Mouse (Mus musculus): ENCODE data around the gene Evi5. TPM values are rescaled to one million over a fixed set of nuclear protein-coding genes. Genes with fewer than 3 reads are reported as not detected.

The Evi5 gene
- polyA plus RNA-seq, 1 experiment = 8.4 TPM

DNA sequence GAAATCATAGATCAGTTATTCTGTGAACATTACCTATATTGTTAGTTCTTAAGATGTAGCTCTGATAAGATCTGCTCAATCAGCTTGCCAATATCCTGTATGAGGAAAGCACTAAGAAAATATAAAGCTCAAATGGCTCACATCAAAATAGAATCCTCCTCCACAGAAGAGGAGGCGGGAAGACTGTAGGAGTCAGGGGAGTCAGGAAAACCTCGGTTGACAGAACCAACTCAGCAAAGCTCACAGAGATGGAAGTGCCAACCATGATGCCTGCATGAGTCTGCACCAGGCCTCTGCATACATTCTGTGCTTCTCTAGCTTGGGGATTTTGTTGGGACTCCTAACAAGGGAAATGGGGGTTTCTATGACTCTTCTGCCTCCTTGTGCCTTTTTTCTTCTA lies 73.7 kb downstream of the Evi5 start:
- H3K27me3 ChIP-seq (ENCODE audit: control insufficient read depth, insufficient read depth, insufficient read length) = no peaks in the 10 kb centered on the region
- no peak overlapping the region for H3ac ChIP-seq (ENCODE audit: control insufficient read depth, insufficient read length)
- H3K79me2 ChIP-seq (ENCODE audit: control insufficient read depth, insufficient read depth) = no peaks in the 10 kb centered on the region
- H3K4me3 ChIP-seq = no peak overlapping the region
- TF ChIP-seq CEBPB (IDR thresholded peaks at IDR 0.05; ENCODE audit: insufficient read depth, poor library complexity, severe bottlenecking) (no peak), E2F4 (IDR thresholded peaks at IDR 0.05; ENCODE audit: insufficient read depth) (no peak), TCF3 (IDR thresholded peaks at IDR 0.05; ENCODE audit: insufficient read length, low read depth) (no peak), POLR2AphosphoS2 (IDR thresholded peaks at IDR 0.05; ENCODE audit: insufficient read length, low read depth) (no peak), SRF (IDR thresholded peaks at IDR 0.05; ENCODE audit: control insufficient read depth, insufficient read length, low read depth) (no peak), MAX (IDR thresholded peaks at IDR 0.05; ENCODE audit: low read depth) (no peak), MYOG (IDR thresholded peaks at IDR 0.05; ENCODE audit: control insufficient read depth in 1 of 3, insufficient read depth in 1 of 3, insufficient read length in 2 of 3, low read depth in 2 of 3) (no peak), REST (IDR thresholded peaks at IDR 0.05; ENCODE audit: insufficient read depth, insufficient read length) (no peak), USF1 (IDR thresholded peaks at IDR 0.05; ENCODE audit: low read depth) (no peak), TCF12 (IDR thresholded peaks at IDR 0.05; ENCODE audit: insufficient read depth, poor library complexity, severe bottlenecking) (no peak), POLR2A (IDR thresholded peaks at IDR 0.05; ENCODE audit: insufficient read length, low read depth) (no peak), MYOD1 (IDR thresholded peaks at IDR 0.05; ENCODE audit: control insufficient read depth in 1 of 3, insufficient read length in 2 of 3, low read depth in 2 of 3) (no peak)
- H3K4me2 ChIP-seq (ENCODE audit: low read depth) = no peak overlapping the region
- peaks cover 19% of the 10 kb centered on the region for H3K36me3 ChIP-seq (ENCODE audit: control insufficient read depth, insufficient read depth)

GRCm38 (mm10) chr5:107798290-107798689 lies 76.6 kb downstream of the Evi5 start:
- no peak overlapping the region for H3K4me3 ChIP-seq
- H3K79me2 ChIP-seq (ENCODE audit: control insufficient read depth, insufficient read depth) = no peaks in the 10 kb centered on the region
- peaks cover 28% of the 10 kb centered on the region for H3K36me3 ChIP-seq (ENCODE audit: control insufficient read depth, insufficient read depth)
- H3K27me3 ChIP-seq (ENCODE audit: control insufficient read depth, insufficient read depth, insufficient read length) = no peaks in the 10 kb centered on the region
- TF ChIP-seq USF1 (IDR thresholded peaks at IDR 0.05; ENCODE audit: low read depth) (no peak), CEBPB (IDR thresholded peaks at IDR 0.05; ENCODE audit: insufficient read depth, poor library complexity, severe bottlenecking) (no peak), TCF12 (IDR thresholded peaks at IDR 0.05; ENCODE audit: insufficient read depth, poor library complexity, severe bottlenecking) (no peak), SRF (IDR thresholded peaks at IDR 0.05; ENCODE audit: control insufficient read depth, insufficient read length, low read depth) (no peak), POLR2A (IDR thresholded peaks at IDR 0.05; ENCODE audit: insufficient read length, low read depth) (no peak), POLR2AphosphoS2 (IDR thresholded peaks at IDR 0.05; ENCODE audit: insufficient read length, low read depth) (no peak), MYOG (IDR thresholded peaks at IDR 0.05; ENCODE audit: control insufficient read depth in 1 of 3, insufficient read depth in 1 of 3, insufficient read length in 2 of 3, low read depth in 2 of 3) (no peak), MAX (IDR thresholded peaks at IDR 0.05; ENCODE audit: low read depth) (no peak), E2F4 (IDR thresholded peaks at IDR 0.05; ENCODE audit: insufficient read depth) (no peak), TCF3 (IDR thresholded peaks at IDR 0.05; ENCODE audit: insufficient read length, low read depth) (no peak)
- H3ac ChIP-seq (ENCODE audit: control insufficient read depth, insufficient read length) = no peak overlapping the region
- H3K4me2 ChIP-seq (ENCODE audit: low read depth) = no peak overlapping the region

DNA sequence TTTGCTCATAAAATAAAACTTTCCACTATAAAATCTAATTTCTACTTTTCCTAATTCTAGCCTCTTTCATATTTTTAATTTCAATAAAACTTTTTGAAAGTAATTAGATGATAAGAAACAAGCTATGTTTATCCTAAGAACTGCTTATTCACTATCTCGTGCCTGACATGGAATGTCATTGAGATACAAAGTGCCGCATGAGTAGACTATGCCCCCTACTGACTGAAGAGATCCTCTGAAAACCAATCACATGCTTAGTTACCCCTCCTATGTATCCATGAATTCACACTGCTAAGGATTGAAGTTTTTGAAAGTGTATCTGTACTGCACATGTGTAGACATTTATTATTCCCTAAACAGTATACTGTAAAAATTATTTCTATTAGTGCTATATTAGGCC lies 81.0 kb downstream of the Evi5 start:
- no peak for TF ChIP-seq MYOD1 (IDR thresholded peaks at IDR 0.05; ENCODE audit: control insufficient read depth in 1 of 3, insufficient read length in 2 of 3, low read depth in 2 of 3)
- TF ChIP-seq SRF (IDR thresholded peaks at IDR 0.05; ENCODE audit: control insufficient read depth, insufficient read length, low read depth) = no peak
- TF ChIP-seq USF1 (IDR thresholded peaks at IDR 0.05; ENCODE audit: low read depth) = no peak
- no peak for TF ChIP-seq MAX (IDR thresholded peaks at IDR 0.05; ENCODE audit: low read depth)
- TF ChIP-seq POLR2AphosphoS2 (IDR thresholded peaks at IDR 0.05; ENCODE audit: insufficient read length, low read depth) = no peak
- TF ChIP-seq TCF3 (IDR thresholded peaks at IDR 0.05; ENCODE audit: insufficient read length, low read depth) = no peak
- TF ChIP-seq TCF12 (IDR thresholded peaks at IDR 0.05; ENCODE audit: insufficient read depth, poor library complexity, severe bottlenecking) = no peak
- TF ChIP-seq E2F4 (IDR thresholded peaks at IDR 0.05; ENCODE audit: insufficient read depth) = no peak
- TF ChIP-seq POLR2A (IDR thresholded peaks at IDR 0.05; ENCODE audit: insufficient read length, low read depth) = no peak
- no peak for TF ChIP-seq REST (IDR thresholded peaks at IDR 0.05; ENCODE audit: insufficient read depth, insufficient read length)
- Histone ChIP-seq H3K36me3 (ENCODE audit: control insufficient read depth, insufficient read depth) (peaks cover 21% of the 10 kb centered on the region), H3K4me3 (no peak overlapping the region)

GRCm38 (mm10) chr5:107793258-107793657 lies 81.6 kb downstream of the Evi5 start:
- TF ChIP-seq E2F4 (IDR thresholded peaks at IDR 0.05; ENCODE audit: insufficient read depth) = no peak
- TF ChIP-seq TCF12 (IDR thresholded peaks at IDR 0.05; ENCODE audit: insufficient read depth, poor library complexity, severe bottlenecking) = peak; percentile 23
- Histone ChIP-seq H3K36me3 (ENCODE audit: control insufficient read depth, insufficient read depth) (peaks cover 17% of the 10 kb centered on the region), H3K27me3 (ENCODE audit: control insufficient read depth, insufficient read depth, insufficient read length) (no peaks in the 10 kb centered on the region), H3K79me2 (ENCODE audit: control insufficient read depth, insufficient read depth) (no peaks in the 10 kb centered on the region), H3K4me3 (no peak overlapping the region), H3ac (ENCODE audit: control insufficient read depth, insufficient read length) (no peak overlapping the region), H3K4me2 (ENCODE audit: low read depth) (peak overlapping the region; percentile 44)

More for the DNA sequence above, 81.0 kb downstream of the Evi5 start:
- no peaks in the 10 kb centered on the region for H3K27me3 ChIP-seq (ENCODE audit: control insufficient read depth, insufficient read depth, insufficient read length)
- no peaks in the 10 kb centered on the region for H3K79me2 ChIP-seq (ENCODE audit: control insufficient read depth, insufficient read depth)
- H3K4me2 ChIP-seq (ENCODE audit: low read depth) = no peak overlapping the region
- no peak overlapping the region for H3ac ChIP-seq (ENCODE audit: control insufficient read depth, insufficient read length)

DNA sequence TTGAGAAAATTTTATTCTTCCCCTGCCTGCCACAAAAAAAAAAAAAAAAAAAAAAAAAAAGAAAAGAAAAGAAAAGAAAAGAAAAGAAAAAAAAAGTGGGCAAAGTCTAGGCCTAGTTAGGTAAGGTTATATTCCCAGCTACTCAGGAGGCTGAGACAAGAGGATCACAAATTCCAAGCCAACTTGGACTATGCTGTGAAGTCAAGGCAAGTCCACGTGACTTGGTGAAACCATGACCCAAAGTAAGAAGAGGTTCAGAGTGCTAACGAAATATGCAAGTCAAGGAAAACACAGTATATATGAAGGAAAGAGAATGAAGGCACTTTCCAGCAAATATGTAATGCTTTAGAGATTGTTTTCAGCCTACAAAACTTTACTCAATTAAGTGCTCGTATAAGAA lies 82.4 kb downstream of the Evi5 start:
- TF ChIP-seq CEBPB (IDR thresholded peaks at IDR 0.05; ENCODE audit: insufficient read depth, poor library complexity, severe bottlenecking) = no peak
- no peak for TF ChIP-seq REST (IDR thresholded peaks at IDR 0.05; ENCODE audit: insufficient read depth, insufficient read length)
- no peak for TF ChIP-seq E2F4 (IDR thresholded peaks at IDR 0.05; ENCODE audit: insufficient read depth)
- TF ChIP-seq MAX (IDR thresholded peaks at IDR 0.05; ENCODE audit: low read depth) = no peak
- TF ChIP-seq TCF3 (IDR thresholded peaks at IDR 0.05; ENCODE audit: insufficient read length, low read depth) = no peak
- no peak for TF ChIP-seq USF1 (IDR thresholded peaks at IDR 0.05; ENCODE audit: low read depth)
- TF ChIP-seq MYOG (IDR thresholded peaks at IDR 0.05; ENCODE audit: control insufficient read depth in 1 of 3, insufficient read depth in 1 of 3, insufficient read length in 2 of 3, low read depth in 2 of 3) = no peak
- no peak for TF ChIP-seq POLR2AphosphoS2 (IDR thresholded peaks at IDR 0.05; ENCODE audit: insufficient read length, low read depth)
- no peak for TF ChIP-seq TCF12 (IDR thresholded peaks at IDR 0.05; ENCODE audit: insufficient read depth, poor library complexity, severe bottlenecking)
- TF ChIP-seq SRF (IDR thresholded peaks at IDR 0.05; ENCODE audit: control insufficient read depth, insufficient read length, low read depth) = no peak
- no peak for TF ChIP-seq POLR2A (IDR thresholded peaks at IDR 0.05; ENCODE audit: insufficient read length, low read depth)
- no peak for TF ChIP-seq MYOD1 (IDR thresholded peaks at IDR 0.05; ENCODE audit: control insufficient read depth in 1 of 3, insufficient read length in 2 of 3, low read depth in 2 of 3)
- Histone ChIP-seq H3ac (ENCODE audit: control insufficient read depth, insufficient read length) (no peak overlapping the region), H3K79me2 (ENCODE audit: control insufficient read depth, insufficient read depth) (no peaks in the 10 kb centered on the region), H3K4me2 (ENCODE audit: low read depth) (peak overlapping the region; percentile 44), H3K4me3 (no peak overlapping the region), H3K36me3 (ENCODE audit: control insufficient read depth, insufficient read depth) (peaks cover 14% of the 10 kb centered on the region), H3K27me3 (ENCODE audit: control insufficient read depth, insufficient read depth, insufficient read length) (no peaks in the 10 kb centered on the region)

Data from myocyte (in vitro differentiated cells).